19 mouse cellular contexts compared by ENCODE assay signal in genomic region chr7:69062994-69063393, GRCm38 (mm10).
A peak's percentile ranks its signal among the peaks of the same experiment; 100 is the strongest.
DNase-seq lines count a peak whose midpoint lies in the region; ATAC-seq and TF ChIP-seq lines count a peak whose summit lies in the region.
"Had no signal": no experiment of that assay in that cellular context is flagged by ENCODE, and none has a peak within 500 bp of the region (broad histone marks: within the 10 kb centered on the region; RNA-seq: fewer than 3 reads in every experiment).

No protein-coding gene starts in this region.

- no peaks in the 10 kb centered on the region for H3K27me3 ChIP-seq in forebrain, embryonic 12.5 days
- no peaks in the 10 kb centered on the region for H3K27me3 ChIP-seq in forebrain, embryonic 11.5 days (ENCODE audit: control insufficient read depth, insufficient read depth, low read length)
- H3K27me3 ChIP-seq in hindbrain, embryonic 11.5 days (ENCODE audit: control insufficient read depth, insufficient read depth, low read length): no peaks in the 10 kb centered on the region
- H3K27me3 ChIP-seq in hindbrain, postnatal 0 days (ENCODE audit: insufficient read depth, low read length): no peaks in the 10 kb centered on the region
- no peaks in the 10 kb centered on the region for H3K27me3 ChIP-seq in neural tube, embryonic 11.5 days (ENCODE audit: control insufficient read depth, insufficient read depth, low read length)
- no peaks in the 10 kb centered on the region for H3K27me3 ChIP-seq in neural tube, embryonic 15.5 days (replicated peaks)
- no peaks in the 10 kb centered on the region for H3K27me3 ChIP-seq in neural tube, embryonic 13.5 days
- H3K27me3 ChIP-seq: embryonic facial prominence, embryonic 13.5 days; intestine, embryonic 15.5 days had no signal

- peaks cover 23% of the 10 kb centered on the region for H3K4me1 ChIP-seq in forebrain, embryonic 12.5 days
- H3K4me1 ChIP-seq in forebrain, embryonic 11.5 days (replicated peaks; ENCODE audit: control insufficient read depth, insufficient read depth, low read length): no peaks in the 10 kb centered on the region
- H3K4me1 ChIP-seq in hindbrain, embryonic 11.5 days (replicated peaks; ENCODE audit: control insufficient read depth, insufficient read depth, low read length): no peaks in the 10 kb centered on the region
- H3K4me1 ChIP-seq in hindbrain, postnatal 0 days (ENCODE audit: insufficient read depth, low read length): peaks cover 11% of the 10 kb centered on the region; the same call in 1 of the 2 replicates
- H3K4me1 ChIP-seq in neural tube, embryonic 11.5 days (ENCODE audit: control insufficient read depth, insufficient read depth, low read length): no peaks in the 10 kb centered on the region
- H3K4me1 ChIP-seq in neural tube, embryonic 15.5 days: peaks cover 18% of the 10 kb centered on the region
- H3K4me1 ChIP-seq in neural tube, embryonic 13.5 days (replicated peaks): peaks cover 27% of the 10 kb centered on the region
- H3K4me1 ChIP-seq: embryonic facial prominence, embryonic 13.5 days; intestine, embryonic 15.5 days had no signal

- no peaks in the 10 kb centered on the region for H3K9me3 ChIP-seq in forebrain, embryonic 12.5 days
- no peaks in the 10 kb centered on the region for H3K9me3 ChIP-seq in forebrain, embryonic 11.5 days (ENCODE audit: control insufficient read depth, low read length)
- no peaks in the 10 kb centered on the region for H3K9me3 ChIP-seq in hindbrain, embryonic 11.5 days (ENCODE audit: control insufficient read depth, low read length)
- H3K9me3 ChIP-seq in hindbrain, postnatal 0 days (ENCODE audit: low read length): no peaks in the 10 kb centered on the region
- no peaks in the 10 kb centered on the region for H3K9me3 ChIP-seq in neural tube, embryonic 11.5 days (ENCODE audit: control insufficient read depth, low read length)
- no peaks in the 10 kb centered on the region for H3K9me3 ChIP-seq in neural tube, embryonic 15.5 days (replicated peaks)
- H3K9me3 ChIP-seq in neural tube, embryonic 13.5 days: no peaks in the 10 kb centered on the region
- H3K9me3 ChIP-seq: embryonic facial prominence, embryonic 13.5 days; intestine, embryonic 15.5 days had no signal

- H3K9ac ChIP-seq in forebrain, embryonic 12.5 days: no peak overlapping the region
- no peak overlapping the region for H3K9ac ChIP-seq in forebrain, embryonic 11.5 days (ENCODE audit: low read length)
- no peak overlapping the region for H3K9ac ChIP-seq in hindbrain, embryonic 11.5 days (ENCODE audit: low read depth, low read length)
- no peak overlapping the region for H3K9ac ChIP-seq in hindbrain, postnatal 0 days (replicated peaks; ENCODE audit: low read length)
- H3K9ac ChIP-seq in neural tube, embryonic 11.5 days (ENCODE audit: low read length): no peak overlapping the region
- H3K9ac ChIP-seq in neural tube, embryonic 15.5 days (replicated peaks): no peak overlapping the region
- no peak overlapping the region for H3K9ac ChIP-seq in neural tube, embryonic 13.5 days
- H3K9ac ChIP-seq: embryonic facial prominence, embryonic 13.5 days; intestine, embryonic 15.5 days had no signal

- 79% methylated on average over 5 of the region's 5 CpGs for WGBS in forebrain, embryonic 12.5 days
- 82% methylated on average over 5 of the region's 5 CpGs for WGBS in forebrain, embryonic 11.5 days
- WGBS in hindbrain, embryonic 11.5 days: 79% methylated on average over 5 of the region's 5 CpGs
- WGBS in hindbrain, postnatal 0 days: 70% methylated on average over 5 of the region's 5 CpGs
- 79% methylated on average over 5 of the region's 5 CpGs for WGBS in neural tube, embryonic 11.5 days
- WGBS in neural tube, embryonic 15.5 days: 53% methylated on average over 5 of the region's 5 CpGs
- 53% methylated on average over 5 of the region's 5 CpGs for WGBS in neural tube, embryonic 13.5 days

- no peak overlapping the region for H3K4me3 ChIP-seq in forebrain, embryonic 12.5 days (replicated peaks)
- H3K4me3 ChIP-seq in forebrain, embryonic 11.5 days (ENCODE audit: low read depth, low read length): no peak overlapping the region
- no peak overlapping the region for H3K4me3 ChIP-seq in hindbrain, embryonic 11.5 days (ENCODE audit: low read depth, low read length)
- H3K4me3 ChIP-seq in hindbrain, postnatal 0 days (ENCODE audit: low read length): no peak overlapping the region
- no peak overlapping the region for H3K4me3 ChIP-seq in neural tube, embryonic 11.5 days (ENCODE audit: low read depth, low read length)
- no peak overlapping the region for H3K4me3 ChIP-seq in neural tube, embryonic 15.5 days (replicated peaks)
- no peak overlapping the region for H3K4me3 ChIP-seq in neural tube, embryonic 13.5 days
- H3K4me3 ChIP-seq: embryonic facial prominence, embryonic 13.5 days; heart, adult 2 months; intestine, embryonic 15.5 days had no signal

- H3K4me2 ChIP-seq in forebrain, embryonic 12.5 days: no peak overlapping the region
- no peak overlapping the region for H3K4me2 ChIP-seq in forebrain, embryonic 11.5 days (ENCODE audit: low read depth, low read length, severe bottlenecking)
- no peak overlapping the region for H3K4me2 ChIP-seq in hindbrain, embryonic 11.5 days (replicated peaks; ENCODE audit: low read depth, low read length)
- no peak overlapping the region for H3K4me2 ChIP-seq in hindbrain, postnatal 0 days (ENCODE audit: low read depth, low read length)
- no peak overlapping the region for H3K4me2 ChIP-seq in neural tube, embryonic 11.5 days (ENCODE audit: low read depth)
- H3K4me2 ChIP-seq in neural tube, embryonic 15.5 days: no peak overlapping the region
- H3K4me2 ChIP-seq in neural tube, embryonic 13.5 days: no peak overlapping the region
- H3K4me2 ChIP-seq: embryonic facial prominence, embryonic 13.5 days; intestine, embryonic 15.5 days had no signal

- DNase-seq in forebrain, embryonic 11.5 days (ENCODE audit: low spot score): no peak
- DNase-seq in hindbrain, embryonic 11.5 days (ENCODE audit: low spot score): no peak
- no peak for DNase-seq in hindbrain, postnatal 0 days (ENCODE audit: low spot score)
- DNase-seq in neural tube, embryonic 11.5 days (ENCODE audit: low spot score): no peak
- DNase-seq in thymus, postnatal 0 days (ENCODE audit: low spot score): no peak
- DNase-seq: adrenal gland, postnatal 10 days; cerebellum, adult 11-12 months; cerebellum, adult 9-10 months; cerebellum, postnatal 25 days; gastrocnemius, postnatal 10 days; heart, adult 2 months; heart, postnatal 10 days; heart, postnatal 4 days; kidney, adult 18-20 months had no signal

- H3K36me3 ChIP-seq in forebrain, embryonic 12.5 days (replicated peaks): no peaks in the 10 kb centered on the region
- no peaks in the 10 kb centered on the region for H3K36me3 ChIP-seq in forebrain, embryonic 11.5 days (ENCODE audit: control insufficient read depth, insufficient read depth, low read length)
- H3K36me3 ChIP-seq in hindbrain, embryonic 11.5 days (ENCODE audit: control insufficient read depth, insufficient read depth, low read length): no peaks in the 10 kb centered on the region
- no peaks in the 10 kb centered on the region for H3K36me3 ChIP-seq in hindbrain, postnatal 0 days (ENCODE audit: insufficient read depth, low read length)
- H3K36me3 ChIP-seq in neural tube, embryonic 11.5 days (ENCODE audit: control insufficient read depth, insufficient read depth, low read length): no peaks in the 10 kb centered on the region
- H3K36me3 ChIP-seq in neural tube, embryonic 15.5 days: no peaks in the 10 kb centered on the region
- H3K36me3 ChIP-seq in neural tube, embryonic 13.5 days: no peaks in the 10 kb centered on the region
- H3K36me3 ChIP-seq: embryonic facial prominence, embryonic 13.5 days; intestine, embryonic 15.5 days had no signal

- peak; percentile 65; the same call in 1 of the 2 replicates for ATAC-seq in forebrain, embryonic 12.5 days (ENCODE audit: low FRiP score)
- no peak for ATAC-seq in forebrain, embryonic 11.5 days (replicated peaks; ENCODE audit: low FRiP score)
- peak; percentile 40 for ATAC-seq in hindbrain, embryonic 11.5 days (ENCODE audit: low FRiP score)
- ATAC-seq in hindbrain, postnatal 0 days: no peak
- ATAC-seq in neural tube, embryonic 11.5 days (ENCODE audit: insufficient read depth, low FRiP score, low TSS enrichment): peak; percentile 35; the same call in 1 of the 2 replicates
- no peak for ATAC-seq in neural tube, embryonic 15.5 days (ENCODE audit: low FRiP score)
- ATAC-seq in neural tube, embryonic 13.5 days (ENCODE audit: low read depth): peak; percentile 52; the same call in 1 of the 2 replicates
- ATAC-seq: intestine, embryonic 15.5 days had no signal

- peak overlapping the region; percentile 70; the same call in 1 of the 2 replicates for H3K27ac ChIP-seq in forebrain, embryonic 12.5 days
- no peak overlapping the region for H3K27ac ChIP-seq in forebrain, embryonic 11.5 days (ENCODE audit: low read depth, low read length)
- H3K27ac ChIP-seq in hindbrain, embryonic 11.5 days (ENCODE audit: low read depth, low read length): no peak overlapping the region
- H3K27ac ChIP-seq in hindbrain, postnatal 0 days: no peak overlapping the region
- 0 out of 2 replicates have a peak overlapping the region, but pooled peaks have one; percentile 8 for H3K27ac ChIP-seq in neural tube, embryonic 11.5 days (ENCODE audit: low read depth, low read length)
- H3K27ac ChIP-seq in neural tube, embryonic 15.5 days (replicated peaks): no peak overlapping the region
- peak overlapping the region; percentile 50 for H3K27ac ChIP-seq in neural tube, embryonic 13.5 days (replicated peaks)
- H3K27ac ChIP-seq: embryonic facial prominence, embryonic 13.5 days; heart, adult 2 months; intestine, embryonic 15.5 days had no signal

- no peak for TF ChIP-seq CTCF in hindbrain, postnatal 0 days (IDR thresholded peaks at IDR 0.05; ENCODE audit: low read depth)

Comparison
In these comparisons a context has a peak if more than half of its experiments do, and no peak if none do; other contexts are left out.
1. ATAC-seq: peak in forebrain, embryonic 12.5 days (single experiment), hindbrain, embryonic 11.5 days (single experiment), neural tube, embryonic 11.5 days (single experiment) and neural tube, embryonic 13.5 days (single experiment); none in forebrain, embryonic 11.5 days (single experiment), hindbrain, postnatal 0 days (single experiment) and neural tube, embryonic 15.5 days (single experiment).
2. H3K27ac ChIP-seq: peak in forebrain, embryonic 12.5 days (single experiment), neural tube, embryonic 11.5 days (single experiment) and neural tube, embryonic 13.5 days (single experiment); none in forebrain, embryonic 11.5 days (single experiment), hindbrain, embryonic 11.5 days (single experiment), hindbrain, postnatal 0 days (single experiment) and neural tube, embryonic 15.5 days (single experiment).